22 mouse cellular contexts compared by ENCODE assay signal in genomic region chrX:59585508-59586186, GRCm38 (mm10). TPM values are rescaled to one million over a fixed set of nuclear protein-coding genes. Genes with fewer than 3 reads are reported as not detected.
DNase-seq lines count a peak whose midpoint lies in the region; ATAC-seq lines count a peak whose summit lies in the region.
"Had no signal": no experiment of that assay in that cellular context is flagged by ENCODE, and none has a peak within 500 bp of the region (broad histone marks: within the 10 kb centered on the region; RNA-seq: fewer than 3 reads in every experiment).

No protein-coding gene starts in this region.

- no peak overlapping the region for H3K9ac ChIP-seq in embryonic facial prominence, embryonic 11.5 days (replicated peaks; ENCODE audit: low read length)
- H3K9ac ChIP-seq in heart, embryonic 15.5 days, result no peak overlapping the region
- H3K9ac ChIP-seq in embryonic facial prominence, embryonic 14.5 days (ENCODE audit: low read depth, low read length), result no peak overlapping the region
- no peak overlapping the region for H3K9ac ChIP-seq in forebrain, embryonic 13.5 days
- H3K9ac ChIP-seq: embryonic facial prominence, embryonic 15.5 days; forebrain, embryonic 12.5 days; hindbrain, embryonic 14.5 days; limb, embryonic 15.5 days had no signal

- H3K9me3 ChIP-seq in embryonic facial prominence, embryonic 11.5 days (replicated peaks; ENCODE audit: control insufficient read depth, low read length), result no peaks in the 10 kb centered on the region
- no peaks in the 10 kb centered on the region for H3K9me3 ChIP-seq in embryonic facial prominence, embryonic 10.5 days
- H3K9me3 ChIP-seq in heart, embryonic 15.5 days (replicated peaks), result no peaks in the 10 kb centered on the region
- no peaks in the 10 kb centered on the region for H3K9me3 ChIP-seq in embryonic facial prominence, embryonic 14.5 days (ENCODE audit: control insufficient read depth, low read length)
- no peaks in the 10 kb centered on the region for H3K9me3 ChIP-seq in forebrain, embryonic 13.5 days (replicated peaks)
- H3K9me3 ChIP-seq: embryonic facial prominence, embryonic 15.5 days; forebrain, embryonic 12.5 days; limb, embryonic 15.5 days; megakaryocyte, embryonic 14.5 days had no signal

- no peak overlapping the region for H3K4me3 ChIP-seq in embryonic facial prominence, embryonic 11.5 days (ENCODE audit: low read depth, low read length)
- H3K4me3 ChIP-seq in embryonic facial prominence, embryonic 10.5 days, result no peak overlapping the region
- H3K4me3 ChIP-seq in heart, embryonic 15.5 days, result peak overlapping the region; percentile 33
- no peak overlapping the region for H3K4me3 ChIP-seq in embryonic facial prominence, embryonic 14.5 days (ENCODE audit: low read depth, low read length)
- no peak overlapping the region for H3K4me3 ChIP-seq in forebrain, embryonic 13.5 days
- H3K4me3 ChIP-seq: embryonic facial prominence, embryonic 15.5 days; forebrain, embryonic 12.5 days; left cerebral cortex, adult 2 months; limb, embryonic 15.5 days; megakaryocyte, embryonic 14.5 days had no signal

- H3K36me3 ChIP-seq in embryonic facial prominence, embryonic 11.5 days (replicated peaks; ENCODE audit: control insufficient read depth, insufficient read depth, low read depth, low read length), result no peaks in the 10 kb centered on the region
- no peaks in the 10 kb centered on the region for H3K36me3 ChIP-seq in embryonic facial prominence, embryonic 10.5 days (replicated peaks)
- no peaks in the 10 kb centered on the region for H3K36me3 ChIP-seq in heart, embryonic 15.5 days
- no peaks in the 10 kb centered on the region for H3K36me3 ChIP-seq in embryonic facial prominence, embryonic 14.5 days (ENCODE audit: control insufficient read depth, insufficient read depth, low read length)
- H3K36me3 ChIP-seq in forebrain, embryonic 13.5 days (ENCODE audit: poor library complexity, severe bottlenecking), result no peaks in the 10 kb centered on the region
- H3K36me3 ChIP-seq: embryonic facial prominence, embryonic 15.5 days; forebrain, embryonic 12.5 days; limb, embryonic 15.5 days had no signal

- no peaks in the 10 kb centered on the region for H3K4me1 ChIP-seq in embryonic facial prominence, embryonic 11.5 days (ENCODE audit: control insufficient read depth, insufficient read depth, low read length)
- no peaks in the 10 kb centered on the region for H3K4me1 ChIP-seq in embryonic facial prominence, embryonic 10.5 days
- 0 out of 2 replicates have a peak, but pooled peaks cover 2% of the 10 kb centered on the region for H3K4me1 ChIP-seq in heart, embryonic 15.5 days (replicated peaks)
- H3K4me1 ChIP-seq in embryonic facial prominence, embryonic 14.5 days (ENCODE audit: control insufficient read depth, insufficient read depth, low read length), result no peaks in the 10 kb centered on the region
- no peaks in the 10 kb centered on the region for H3K4me1 ChIP-seq in forebrain, embryonic 13.5 days
- H3K4me1 ChIP-seq: embryonic facial prominence, embryonic 15.5 days; forebrain, embryonic 12.5 days; limb, embryonic 15.5 days; megakaryocyte, embryonic 14.5 days had no signal

- no peak overlapping the region for H3K4me2 ChIP-seq in embryonic facial prominence, embryonic 11.5 days (ENCODE audit: low read depth, low read length)
- H3K4me2 ChIP-seq in heart, embryonic 15.5 days, result peak overlapping the region; percentile 46
- H3K4me2 ChIP-seq in embryonic facial prominence, embryonic 14.5 days (ENCODE audit: low read depth, low read length), result no peak overlapping the region
- H3K4me2 ChIP-seq in forebrain, embryonic 13.5 days, result no peak overlapping the region
- H3K4me2 ChIP-seq: embryonic facial prominence, embryonic 15.5 days; forebrain, embryonic 12.5 days; hindbrain, embryonic 14.5 days; limb, embryonic 15.5 days had no signal

- no peak overlapping the region for H3K27ac ChIP-seq in embryonic facial prominence, embryonic 11.5 days (replicated peaks; ENCODE audit: low read depth, low read length)
- no peak overlapping the region for H3K27ac ChIP-seq in embryonic facial prominence, embryonic 10.5 days (replicated peaks)
- H3K27ac ChIP-seq in heart, embryonic 15.5 days, result peak overlapping the region; percentile 42
- H3K27ac ChIP-seq in embryonic facial prominence, embryonic 14.5 days (replicated peaks; ENCODE audit: low read depth, low read length), result no peak overlapping the region
- no peak overlapping the region for H3K27ac ChIP-seq in forebrain, embryonic 13.5 days
- H3K27ac ChIP-seq: embryonic facial prominence, embryonic 15.5 days; forebrain, embryonic 12.5 days; hindbrain, embryonic 14.5 days; left cerebral cortex, adult 2 months; limb, embryonic 15.5 days had no signal

- ATAC-seq in embryonic facial prominence, embryonic 11.5 days (replicated peaks; ENCODE audit: insufficient number of reproducible peaks, low FRiP score, low TSS enrichment, low read depth), result no peak
- ATAC-seq in heart, embryonic 15.5 days (replicated peaks; ENCODE audit: insufficient number of reproducible peaks, insufficient read depth, low FRiP score, low read depth), result no peak
- ATAC-seq in embryonic facial prominence, embryonic 14.5 days (ENCODE audit: low read depth), result no peak
- ATAC-seq in forebrain, embryonic 13.5 days, result no peak
- ATAC-seq: intestine, postnatal 0 days; midbrain, embryonic 16.5 days had no signal

- H3K27me3 ChIP-seq in embryonic facial prominence, embryonic 11.5 days (ENCODE audit: control insufficient read depth, insufficient read depth, low read length), result no peaks in the 10 kb centered on the region
- peaks cover 15% of the 10 kb centered on the region; the same call in 1 of the 2 replicates for H3K27me3 ChIP-seq in embryonic facial prominence, embryonic 10.5 days (replicated peaks; ENCODE audit: low read depth, poor library complexity, severe bottlenecking)
- no peaks in the 10 kb centered on the region for H3K27me3 ChIP-seq in heart, embryonic 15.5 days
- H3K27me3 ChIP-seq in embryonic facial prominence, embryonic 14.5 days (replicated peaks; ENCODE audit: control insufficient read depth, insufficient read depth, low read length), result no peaks in the 10 kb centered on the region; the same call in 1 of the 2 replicates
- no peaks in the 10 kb centered on the region for H3K27me3 ChIP-seq in forebrain, embryonic 13.5 days
- H3K27me3 ChIP-seq: embryonic facial prominence, embryonic 15.5 days; forebrain, embryonic 12.5 days; limb, embryonic 15.5 days had no signal

- DNase-seq in embryonic facial prominence, embryonic 11.5 days (ENCODE audit: low spot score), result peak; percentile 27
- no peak for DNase-seq in embryonic facial prominence, embryonic 10.5 days (ENCODE audit: low spot score)
- no peak for DNase-seq in heart, postnatal 10 days
- DNase-seq in A20 (ENCODE audit: low read depth, low spot score), result peak; percentile 55
- peak; percentile 31 for DNase-seq in embryonic facial prominence, embryonic 14.5 days (ENCODE audit: low spot score)
- no peak for DNase-seq in left cerebral cortex, postnatal 36 days (ENCODE audit: low spot score in 2 of 2)
- DNase-seq: adrenal gland, postnatal 25 days; cerebellum, adult 8-10 months; kidney, postnatal 10 days; lung, postnatal 10 days; thymus, adult 18-20 months had no signal

- WGBS in embryonic facial prominence, embryonic 11.5 days, result 59% methylated on average over 11 of the region's 11 CpGs
- 81% methylated on average over 11 of the region's 11 CpGs for WGBS in embryonic facial prominence, embryonic 10.5 days
- 55% methylated on average over 11 of the region's 11 CpGs for WGBS in heart, embryonic 15.5 days
- 55% methylated on average over 11 of the region's 11 CpGs for WGBS in embryonic facial prominence, embryonic 14.5 days
- 83% methylated on average over 11 of the region's 11 CpGs for WGBS in forebrain, embryonic 13.5 days

- intact Hi-C loops in heart, postnatal 10 days (cut with DNase I), result loop anchor here (10.0 kb wide), 1 partner anchor 401 kb away; no protein-coding TSS in a partner anchor
- intact Hi-C loops in left cerebral cortex, postnatal 36 days (cut with DNase I), result no loop called here

RNA-seq across cellular contexts. Expression of gene Fgf13, which starts 17.8 kb away (rescaled TPM):
- 26.7 and 34.1 TPM in 2 replicates for polyA plus RNA-seq in embryonic facial prominence, embryonic 11.5 days (2014; fragmentation: Nextera tagmentation; extraction: Ambion mirVana)
- 17.1 and 19.0 TPM in 2 replicates for polyA plus RNA-seq in embryonic facial prominence, embryonic 10.5 days (2016; fragmentation: Nextera tagmentation; extraction: Ambion mirVana)
- polyA plus RNA-seq in heart, embryonic 15.5 days (2015; fragmentation: Nextera tagmentation; extraction: Ambion mirVana), result 69.0 and 82.6 TPM in 2 replicates
- 100 to 1,000 TPM; 129 to 158 TPM for total RNA-seq in heart, postnatal 10 days (2021)
- polyA plus RNA-seq in embryonic facial prominence, embryonic 14.5 days (2014; fragmentation: Nextera tagmentation; extraction: Ambion mirVana), result 33.0 TPM in 2 replicates
- polyA plus RNA-seq in forebrain, embryonic 13.5 days (2015; fragmentation: Nextera tagmentation; extraction: Ambion mirVana), result 70.3 and 76.7 TPM in 2 replicates
- 100 to 1,000 TPM; 147 to 154 TPM for total RNA-seq in left cerebral cortex, postnatal 36 days (2021)
- total RNA-seq: granulocyte monocyte progenitor cell, adult 5-6 weeks had no signal

Comparison
In these comparisons a context has a peak if more than half of its experiments do, and no peak if none do; other contexts are left out.
1. DNase-seq: peak in embryonic facial prominence, embryonic 11.5 days (single experiment), A20 (single experiment) and embryonic facial prominence, embryonic 14.5 days (single experiment); none in embryonic facial prominence, embryonic 10.5 days (single experiment), heart, postnatal 10 days (0 of 2) and left cerebral cortex, postnatal 36 days (0 of 2).